Mouse (Mus musculus) megakaryocyte, embryonic 14.5 days (primary cell): ENCODE measurements around the gene Dnase2a. TPM values are rescaled to one million over a fixed set of nuclear protein-coding genes. Genes with fewer than 3 reads are reported as not detected.
A peak's percentile ranks its signal among the peaks of the same experiment; 100 is the strongest.

Experiments
- H3K27me3 ChIP-seq: replicated peaks from 2 replicates; pipeline ENCODE3; 2012; ENCODE audit warnings: inconsistent platforms
- H3K36me3 ChIP-seq: replicated peaks from 2 replicates; pipeline ENCODE3; 2012; ENCODE audit warnings: low read length, inconsistent platforms, mixed read lengths
- H3K4me1 ChIP-seq: 2 replicates; pipeline ENCODE4 v1.6.1; 2012; ENCODE audit warnings: inconsistent platforms
- H3K4me3 ChIP-seq: replicated peaks from 2 replicates; pipeline ENCODE3; 2012; ENCODE audit warnings: moderate library complexity, mild to moderate bottlenecking, inconsistent platforms
- H3K9me3 ChIP-seq: 2 replicates; pipeline ENCODE4 v1.6.1; 2012; ENCODE audit warnings: inconsistent platforms
- FLI1 ChIP-seq: IDR thresholded peaks from 2 replicates; pipeline ENCODE4 v1.6.1; 2012; ENCODE audit warnings: low read length, inconsistent platforms, mixed read lengths
- GATA1 ChIP-seq: IDR thresholded peaks from 3 replicates; pipeline ENCODE4 v1.6.1; 2012; ENCODE audit warnings: mixed read lengths, low read length, inconsistent platforms, borderline replicate concordance
- polyA plus RNA-seq: library from polyadenylated mRNA; stranded (reverse); fragments of >175 nt; gene quantifications from 2 replicates; pipeline ENCODE4 v1.2.3, GENCODE M21; 2012; ENCODE audit warnings: low replicate concordance; ENCODE audit not compliant: insufficient read depth

Dnase2a gene
- polyA plus RNA-seq, 1 experiment, result 13.5 TPM

DNA sequence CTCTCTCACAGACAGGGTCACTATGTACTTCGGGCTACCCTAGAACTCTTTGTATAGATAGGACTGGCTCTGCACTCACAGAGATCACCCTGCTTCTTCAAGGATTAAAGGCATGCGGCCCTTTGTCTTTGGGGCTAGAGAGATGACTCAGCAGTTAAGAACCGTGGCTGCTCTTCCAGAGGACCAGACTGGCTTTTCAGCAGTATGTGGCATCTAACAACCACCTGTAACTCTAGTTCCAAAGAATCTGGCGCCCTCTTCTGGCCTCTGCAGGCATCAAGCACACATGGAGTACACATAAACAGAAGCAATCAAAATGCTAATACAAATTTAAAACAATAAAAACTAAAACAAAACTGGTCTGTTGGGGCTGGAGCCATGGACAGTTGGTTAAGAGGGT is 5.6 kb downstream of the Dnase2a start:
- Histone ChIP-seq H3K4me1 (peaks cover 26% of the 10 kb centered on the region), H3K4me3 (peak overlapping the region; percentile 57), H3K36me3 (peaks cover 8% of the 10 kb centered on the region), H3K27me3 (peaks cover 39% of the 10 kb centered on the region), H3K9me3 (no peaks in the 10 kb centered on the region)
- TF ChIP-seq FLI1 (no peak), GATA1 (no peak)

DNA sequence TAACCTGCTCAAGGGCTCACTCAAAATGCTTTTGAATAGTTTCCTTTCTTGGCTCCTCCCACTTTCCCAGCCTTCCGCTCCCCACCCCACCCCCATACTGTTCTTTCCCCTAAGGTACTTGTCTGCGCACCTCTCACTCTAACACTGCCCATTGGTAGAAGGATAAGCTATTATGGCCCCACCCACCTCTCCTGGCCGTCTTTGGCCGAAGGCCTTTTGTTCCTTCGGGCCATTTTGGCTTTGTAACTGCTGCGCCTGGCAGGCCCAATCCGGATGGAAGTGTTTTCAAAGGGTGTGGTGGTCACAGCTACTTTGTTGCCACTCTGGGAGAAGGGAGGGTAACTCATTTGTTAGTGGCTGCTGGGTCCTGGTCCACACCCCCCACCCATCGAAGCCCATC is 6.9 kb downstream of the Dnase2a start:
- TF ChIP-seq FLI1 (no peak), GATA1 (no peak)
- H3K4me3 ChIP-seq, result no peak overlapping the region
- peaks cover 42% of the 10 kb centered on the region for H3K27me3 ChIP-seq

DNA sequence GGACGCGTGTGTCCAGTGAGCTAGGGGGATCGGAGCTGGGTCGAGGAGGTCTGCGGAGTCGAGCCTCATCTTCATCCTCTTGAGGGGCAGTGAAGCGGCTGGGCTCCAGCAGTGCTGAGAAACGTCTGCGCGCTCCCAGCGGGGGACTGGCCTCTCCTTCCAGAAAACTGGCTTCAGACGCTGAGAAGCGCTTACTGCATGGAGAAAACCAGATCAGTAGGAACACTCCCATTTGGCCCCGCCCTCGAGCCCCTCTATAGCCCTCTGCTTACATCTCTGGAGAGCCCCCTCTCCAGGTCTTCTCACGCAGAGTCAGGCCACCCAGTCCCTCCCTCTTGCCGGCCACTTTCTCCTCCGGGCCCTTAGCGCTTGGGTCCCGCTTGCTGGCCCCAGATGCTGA is 9.4 kb downstream of the Dnase2a start:
- H3K4me3 ChIP-seq, result no peak overlapping the region
- H3K27me3 ChIP-seq, result peaks cover 33% of the 10 kb centered on the region
- peaks cover 25% of the 10 kb centered on the region for H3K4me1 ChIP-seq
- TF ChIP-seq GATA1, result no peak
- TF ChIP-seq FLI1, result no peak
- H3K9me3 ChIP-seq, result no peaks in the 10 kb centered on the region
- no peaks in the 10 kb centered on the region for H3K36me3 ChIP-seq

More for the DNA sequence above, 6.9 kb downstream of the Dnase2a start:
- Histone ChIP-seq H3K36me3 (peaks cover 7% of the 10 kb centered on the region), H3K9me3 (no peaks in the 10 kb centered on the region), H3K4me1 (peaks cover 17% of the 10 kb centered on the region)

DNA sequence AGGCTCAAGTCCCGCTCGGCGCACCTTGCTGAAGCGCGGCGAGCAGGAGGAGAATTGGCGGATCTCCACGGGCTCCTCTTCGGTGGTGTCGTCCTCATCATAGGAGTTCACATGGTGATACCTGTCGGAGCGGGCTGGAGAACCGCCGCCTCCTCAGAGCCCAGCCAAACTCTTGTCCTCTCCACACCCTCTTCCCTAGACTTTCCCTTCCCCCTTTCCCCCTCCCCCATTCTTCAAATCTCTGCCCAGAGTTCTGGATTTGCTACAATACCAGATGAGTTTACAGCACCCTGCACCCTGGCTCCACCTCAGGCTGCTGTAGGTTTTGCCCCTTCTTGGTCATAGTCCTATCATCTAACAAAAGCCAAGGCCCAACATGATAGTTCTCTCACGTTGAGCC is 10.3 kb downstream of the Dnase2a start:
- no peak overlapping the region for H3K4me3 ChIP-seq
- no peaks in the 10 kb centered on the region for H3K36me3 ChIP-seq
- H3K9me3 ChIP-seq, result no peaks in the 10 kb centered on the region
- peaks cover 16% of the 10 kb centered on the region for H3K4me1 ChIP-seq
- TF ChIP-seq GATA1, result no peak
- TF ChIP-seq FLI1, result no peak
- peaks cover 30% of the 10 kb centered on the region for H3K27me3 ChIP-seq

DNA sequence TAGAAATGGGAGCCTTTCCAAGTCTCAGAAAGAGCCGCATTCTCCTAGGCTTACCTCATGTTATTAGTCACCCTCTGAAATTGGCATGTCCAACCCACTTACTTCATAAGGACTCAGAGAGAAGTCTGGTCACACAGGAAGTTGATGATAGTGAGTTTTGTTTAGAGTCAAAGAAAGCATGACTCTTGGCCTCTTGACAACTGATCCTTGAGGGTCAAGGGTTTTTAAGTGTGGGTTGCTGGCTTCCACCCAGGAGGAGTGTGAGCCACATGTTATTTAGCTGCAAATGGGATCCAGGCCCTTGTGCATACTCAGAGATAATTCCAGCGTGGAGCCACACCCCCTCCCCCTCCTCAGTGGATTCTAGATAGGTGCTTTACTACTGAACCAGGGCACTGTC is 13.2 kb downstream of the Dnase2a start:
- TF ChIP-seq FLI1, result no peak
- H3K9me3 ChIP-seq, result no peaks in the 10 kb centered on the region
- no peak overlapping the region for H3K4me3 ChIP-seq
- H3K36me3 ChIP-seq, result no peaks in the 10 kb centered on the region
- H3K4me1 ChIP-seq, result peaks cover 12% of the 10 kb centered on the region
- peaks cover 38% of the 10 kb centered on the region for H3K27me3 ChIP-seq

DNA sequence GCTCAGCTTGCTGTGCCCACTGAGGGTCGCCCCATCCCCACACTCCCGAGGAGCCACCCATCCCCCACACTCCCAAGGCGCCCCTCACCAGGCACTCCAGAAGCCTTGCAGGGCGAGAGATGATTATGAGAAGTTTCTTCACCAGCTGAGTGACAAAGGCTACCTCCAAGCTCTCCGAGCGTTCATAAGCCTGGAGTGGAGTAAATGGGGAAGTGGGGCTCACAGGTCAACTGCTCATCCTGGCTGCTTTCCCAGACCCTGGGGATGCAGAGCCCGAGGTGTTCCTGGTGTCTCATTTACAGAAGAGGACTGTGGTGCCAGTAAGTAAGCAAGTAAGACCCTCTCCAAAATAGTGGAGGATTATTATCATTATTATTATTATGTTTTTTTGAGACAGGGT is 17.2 kb downstream of the Dnase2a start:
- H3K4me1 ChIP-seq, result peaks cover 32% of the 10 kb centered on the region
- no peaks in the 10 kb centered on the region for H3K9me3 ChIP-seq
- H3K27me3 ChIP-seq, result peaks cover 50% of the 10 kb centered on the region
- no peak for TF ChIP-seq GATA1
- TF ChIP-seq FLI1, result no peak
- H3K36me3 ChIP-seq, result no peaks in the 10 kb centered on the region
- no peak overlapping the region for H3K4me3 ChIP-seq

DNA sequence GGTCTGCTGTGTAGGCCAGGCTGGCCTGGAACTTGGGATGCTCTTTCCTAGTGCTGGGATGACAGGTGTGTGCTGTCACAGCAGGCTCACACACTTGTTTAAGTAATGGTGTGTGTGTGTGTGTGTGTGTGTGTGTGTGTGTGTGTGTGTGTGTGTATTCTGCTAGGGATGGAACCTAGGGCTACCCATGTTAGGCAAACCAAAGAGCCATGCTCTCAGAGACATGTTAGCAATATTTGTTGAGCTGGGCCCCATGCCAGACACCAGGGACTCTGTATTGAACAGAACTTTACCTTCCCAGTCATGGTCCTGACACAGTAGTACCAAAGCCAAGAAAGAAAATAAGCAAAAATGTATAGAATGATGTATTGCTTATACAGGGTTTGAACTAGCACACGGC is 19.2 kb downstream of the Dnase2a start:
- Histone ChIP-seq H3K36me3 (no peaks in the 10 kb centered on the region), H3K9me3 (no peaks in the 10 kb centered on the region), H3K4me1 (peaks cover 21% of the 10 kb centered on the region), H3K4me3 (no peak overlapping the region), H3K27me3 (peaks cover 63% of the 10 kb centered on the region)
- TF ChIP-seq GATA1 (no peak), FLI1 (no peak)

DNA sequence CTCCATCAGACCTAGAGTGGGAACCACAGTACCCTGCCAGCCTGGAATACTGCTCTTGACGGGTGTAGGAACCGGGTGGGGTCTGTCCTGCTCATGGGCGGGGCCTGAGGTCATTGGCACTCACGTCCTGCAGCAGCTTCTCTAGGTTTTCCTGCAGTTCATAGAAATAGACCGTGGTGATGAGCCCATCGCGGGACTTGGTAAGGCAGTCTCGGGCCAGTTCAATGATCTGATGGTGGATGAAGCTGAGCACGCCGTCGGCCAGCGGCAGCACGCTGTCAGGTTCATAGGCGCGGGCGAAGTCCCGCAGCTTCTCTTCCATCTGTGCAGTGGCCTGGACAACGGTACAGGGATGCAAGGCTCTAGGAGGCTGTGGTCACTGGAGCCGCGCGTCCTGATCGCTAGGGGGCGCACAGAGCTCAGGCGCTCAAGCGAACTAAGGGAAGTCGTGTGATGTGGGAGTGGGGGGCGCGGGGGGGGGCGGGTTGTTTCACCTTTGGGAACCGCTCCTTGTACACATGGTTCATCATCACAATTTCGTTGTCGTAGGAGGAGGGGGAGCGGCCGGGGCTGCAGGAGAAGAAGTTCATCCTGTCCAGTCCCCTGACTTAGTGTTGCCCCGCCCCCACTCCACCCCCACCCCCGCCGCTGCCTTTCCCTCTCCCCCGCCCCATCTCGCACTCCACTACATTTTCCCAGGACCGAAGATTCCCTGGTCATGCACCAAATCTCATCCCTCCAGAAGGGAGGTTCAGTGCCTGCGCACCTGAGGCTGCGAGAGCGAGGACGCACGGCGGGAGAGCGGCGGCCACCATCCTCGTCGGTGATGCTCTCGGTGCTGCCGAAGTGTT is 20.3 kb downstream of the Dnase2a start:
- Histone ChIP-seq H3K4me1 (peaks cover 21% of the 10 kb centered on the region), H3K36me3 (no peaks in the 10 kb centered on the region), H3K4me3 (peak overlapping the region; percentile 57), H3K9me3 (no peaks in the 10 kb centered on the region), H3K27me3 (peaks cover 69% of the 10 kb centered on the region)
- TF ChIP-seq FLI1 (no peak), GATA1 (no peak)

DNA sequence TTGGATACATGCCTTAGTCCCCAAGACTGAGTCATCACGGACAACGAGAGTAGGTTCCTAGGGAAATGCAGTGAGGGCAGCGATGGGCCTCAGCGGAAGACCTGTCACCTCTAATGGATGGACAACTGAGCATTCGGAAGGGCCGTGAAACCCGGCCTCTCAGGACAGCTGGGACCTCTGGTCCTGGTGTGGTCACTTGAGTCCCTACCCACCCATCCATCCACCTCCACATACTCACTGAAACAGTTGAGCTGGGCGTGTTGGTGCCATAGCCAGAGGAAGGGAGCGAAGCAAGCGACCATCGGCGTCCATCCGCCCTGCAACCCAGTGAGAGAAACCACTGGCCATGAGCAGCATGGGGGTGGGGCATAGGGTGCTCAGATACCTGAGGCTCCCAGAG is 22.2 kb downstream of the Dnase2a start:
- H3K4me1 ChIP-seq, result peaks cover 40% of the 10 kb centered on the region
- no peaks in the 10 kb centered on the region for H3K36me3 ChIP-seq
- H3K9me3 ChIP-seq, result no peaks in the 10 kb centered on the region
- no peak for TF ChIP-seq GATA1
- no peak for TF ChIP-seq FLI1
- H3K4me3 ChIP-seq, result no peak overlapping the region
- peaks cover 75% of the 10 kb centered on the region for H3K27me3 ChIP-seq

DNA sequence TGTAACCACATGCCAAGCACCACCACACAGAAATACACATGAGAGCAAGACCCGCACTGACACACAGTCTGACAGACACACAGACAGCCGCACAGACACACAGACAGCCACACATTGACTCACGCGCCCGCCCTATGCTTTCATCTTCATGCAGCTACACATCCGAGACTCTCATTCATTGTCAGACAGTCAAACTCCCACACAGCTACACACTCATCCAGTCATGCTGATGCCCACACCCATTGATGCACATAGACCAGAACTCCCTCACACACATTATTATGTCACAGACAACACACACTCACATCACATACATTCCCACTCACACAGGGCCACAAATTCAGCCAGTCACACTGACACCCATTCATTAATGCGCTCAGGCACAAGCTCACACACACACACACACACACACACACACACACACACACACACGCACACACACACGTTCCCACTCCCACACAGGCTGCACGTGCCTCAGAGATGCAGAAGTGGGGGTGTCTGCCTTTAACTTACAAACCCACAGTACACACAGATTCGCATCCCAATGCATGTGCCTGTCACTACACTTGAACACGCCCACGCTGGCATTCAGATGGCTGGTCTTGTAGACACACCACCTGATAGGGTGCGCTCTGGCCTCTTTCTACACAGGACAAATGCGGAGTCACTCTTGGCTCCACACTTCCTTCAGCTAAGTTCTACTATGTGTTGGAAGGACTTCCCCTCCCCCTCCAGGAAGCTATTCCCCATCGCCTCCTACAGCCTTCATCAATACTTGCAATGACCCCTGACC is 25.6 kb downstream of the Dnase2a start:
- peaks cover 88% of the 10 kb centered on the region for H3K27me3 ChIP-seq
- no peaks in the 10 kb centered on the region for H3K36me3 ChIP-seq
- H3K4me3 ChIP-seq, result peak overlapping the region; percentile 34
- peaks cover 51% of the 10 kb centered on the region for H3K4me1 ChIP-seq
- H3K9me3 ChIP-seq, result no peaks in the 10 kb centered on the region
- TF ChIP-seq FLI1 (no peak), GATA1 (no peak)
